Mouse (Mus musculus) intestine, postnatal 0 days (tissue): ENCODE results near the gene Dhrs7. TPM values are rescaled to one million over a fixed set of nuclear protein-coding genes. Genes with fewer than 3 reads are reported as not detected.

Experiments
- ATAC-seq: fragments of 200-750 bp; cut with Nextera tagmentation; 2 replicates; pipeline ENCODE4 v1.8.0; 2017; ENCODE audit warnings: mild to moderate bottlenecking, moderate TSS enrichment, moderate library complexity
- H3K27ac ChIP-seq: fragments of 300-500 bp; sonication (generic); 2 replicates; pipeline ENCODE4 v1.5.1; 2014; ENCODE audit warnings: mild to moderate bottlenecking, low read depth, low read length, moderate library complexity
- H3K27me3 ChIP-seq: fragments of 300-500 bp; sonication (generic); replicated peaks from 2 replicates; pipeline ENCODE4 v1.6.1; 2014; ENCODE audit warnings: low read length, mixed read lengths; ENCODE audit not compliant: control insufficient read depth, insufficient read depth
- H3K36me3 ChIP-seq: fragments of 300-500 bp; sonication (generic); 2 replicates; pipeline ENCODE4 v1.6.1; 2014; ENCODE audit warnings: mild to moderate bottlenecking, moderate library complexity; ENCODE audit not compliant: control insufficient read depth, insufficient read depth
- H3K4me1 ChIP-seq: fragments of 300-500 bp; sonication (generic); replicated peaks from 2 replicates; pipeline ENCODE4 v1.6.1; 2014; ENCODE audit warnings: antibody characterized with exemption, low read length, mixed read lengths; ENCODE audit not compliant: control insufficient read depth, insufficient read depth
- H3K4me2 ChIP-seq: fragments of 300-500 bp; sonication (generic); replicated peaks from 2 replicates; pipeline ENCODE4 v1.6.1; 2014; ENCODE audit warnings: low read depth, mild to moderate bottlenecking, moderate library complexity
- H3K4me3 ChIP-seq: fragments of 300-500 bp; sonication (generic); 2 replicates; pipeline ENCODE4 v1.5.1; 2014; ENCODE audit warnings: low read depth, low read length
- H3K9ac ChIP-seq: fragments of 300-500 bp; sonication (generic); 2 replicates; pipeline ENCODE4 v1.6.1; 2014; ENCODE audit warnings: mild to moderate bottlenecking, low read depth, low read length
- H3K9me3 ChIP-seq: fragments of 300-500 bp; sonication (generic); 2 replicates; pipeline ENCODE4 v1.6.1; 2016; ENCODE audit warnings: mixed run types; ENCODE audit not compliant: control insufficient read depth
- CTCF ChIP-seq: sonication (generic); IDR thresholded peaks from 2 replicates; pipeline ENCODE4 v1.5.1; 2016; ENCODE audit warnings: low read depth, mild to moderate bottlenecking, control low read depth, antibody characterized with exemption, moderate library complexity
- WGBS: fragments of 180-500 bp; shearing (Covaris S2); extraction: QIAGEN DNeasy Blood & Tissue Kit; methylation state at CpG from one replicate; pipeline ENCODE4 v1.1.7; 2014; 5-methylcytosine and 5-hydroxymethylcytosine counted together
- polyA plus RNA-seq: library from polyadenylated mRNA; unstranded; fragments of >200 nt; fragmentation: Nextera tagmentation; extraction: Ambion mirVana; gene quantifications from 2 replicates; pipeline ENCODE4 v1.2.1, GENCODE M21; 2015

The Dhrs7 gene
- polyA plus RNA-seq, 1 experiment from 2014 or later = 79.3 TPM

DNA sequence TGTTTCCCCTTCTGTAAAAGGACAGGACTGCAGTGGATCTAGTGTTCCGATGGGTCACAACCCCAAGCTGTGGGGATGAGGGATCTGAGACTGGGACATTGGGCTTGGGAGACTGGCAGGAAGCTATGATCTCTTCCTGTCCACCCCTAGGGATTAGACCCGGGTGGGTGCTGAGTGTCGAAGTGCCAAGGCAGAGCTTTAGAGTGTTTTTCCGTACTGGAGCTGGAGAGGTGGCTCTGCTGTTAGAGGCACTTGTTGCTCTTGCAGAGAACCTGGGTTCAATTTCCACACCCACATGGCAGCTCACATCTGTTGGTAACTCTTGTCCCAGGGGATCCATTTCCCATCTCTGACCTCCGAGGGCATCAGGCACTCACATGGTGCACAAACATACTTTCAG lies 1.3 kb upstream of the Dhrs7 start:
- H3K4me2 ChIP-seq = no peak overlapping the region
- no peak for ATAC-seq

GRCm38 (mm10) chr12:72664020-72664734 lies 532 bp downstream of the Dhrs7 start:
- peak; percentile 39 for ATAC-seq
- no peaks in the 10 kb centered on the region for H3K4me1 ChIP-seq
- H3K36me3 ChIP-seq = no peaks in the 10 kb centered on the region
- no peak for TF ChIP-seq CTCF
- no peaks in the 10 kb centered on the region for H3K27me3 ChIP-seq
- peak overlapping the region; percentile 55 for H3K4me3 ChIP-seq
- WGBS = under 1% methylated on average over 28 of the region's 28 CpGs
- H3K9ac ChIP-seq = peak overlapping the region; percentile 50
- no peaks in the 10 kb centered on the region for H3K9me3 ChIP-seq
- H3K4me2 ChIP-seq = peak overlapping the region; percentile 77
- H3K27ac ChIP-seq = peak overlapping the region; percentile 79

More for the DNA sequence above, 1.3 kb upstream of the Dhrs7 start:
- no peak for TF ChIP-seq CTCF
- Histone ChIP-seq H3K27ac (no peak overlapping the region), H3K9ac (no peak overlapping the region), H3K36me3 (no peaks in the 10 kb centered on the region), H3K4me3 (no peak overlapping the region), H3K4me1 (no peaks in the 10 kb centered on the region), H3K27me3 (no peaks in the 10 kb centered on the region), H3K9me3 (no peaks in the 10 kb centered on the region)
- WGBS = 84% methylated on average over 5 of the region's 5 CpGs

DNA sequence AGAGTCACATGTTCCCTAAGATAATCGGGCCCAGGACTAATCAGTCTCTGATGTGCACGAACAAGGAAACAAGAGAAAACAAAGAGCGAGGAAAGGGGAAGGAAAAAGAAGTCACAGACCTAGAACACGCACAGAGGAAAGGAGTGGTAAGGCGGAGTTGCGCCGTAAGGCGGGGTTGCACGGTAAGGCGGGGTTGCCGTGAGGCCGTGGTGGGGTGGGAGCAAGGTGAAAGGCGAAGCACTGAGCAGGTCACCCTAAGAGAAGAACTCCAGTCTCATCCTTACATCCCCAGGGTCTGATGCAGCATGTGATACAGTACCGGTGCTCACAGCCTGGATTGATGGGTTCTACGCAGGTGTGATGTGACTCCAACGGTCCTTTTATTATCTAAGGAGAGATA lies 8.9 kb downstream of the Dhrs7 start:
- H3K27ac ChIP-seq = no peak overlapping the region
- ATAC-seq = no peak
- no peak overlapping the region for H3K4me2 ChIP-seq

DNA sequence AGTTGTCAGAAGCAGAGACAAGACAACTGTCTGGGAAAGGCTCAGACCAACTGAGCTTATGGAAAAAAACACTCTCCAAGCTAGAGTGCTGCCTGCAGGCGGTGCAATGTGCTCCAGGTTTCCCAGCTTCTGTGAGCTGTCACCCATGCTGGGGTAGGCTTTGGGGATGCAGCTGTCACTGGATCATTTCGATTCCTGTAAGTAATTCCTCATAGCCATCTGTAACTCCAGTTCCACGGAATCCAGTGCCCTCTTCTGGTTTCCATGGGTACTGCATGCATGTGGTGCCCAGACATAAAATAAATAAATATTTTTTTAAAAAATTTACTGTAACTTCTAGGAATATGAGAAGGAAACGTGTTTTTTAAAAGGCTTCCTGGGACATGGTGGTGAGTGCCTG lies 10.0 kb downstream of the Dhrs7 start:
- H3K9ac ChIP-seq = no peak overlapping the region
- no peak for ATAC-seq
- TF ChIP-seq CTCF = peak; percentile 83
- H3K9me3 ChIP-seq = no peaks in the 10 kb centered on the region
- no peak overlapping the region for H3K4me2 ChIP-seq
- H3K4me3 ChIP-seq = no peak overlapping the region
- H3K27ac ChIP-seq = no peak overlapping the region
- H3K4me1 ChIP-seq = no peaks in the 10 kb centered on the region
- H3K27me3 ChIP-seq = no peaks in the 10 kb centered on the region
- H3K36me3 ChIP-seq = peaks cover 29% of the 10 kb centered on the region
- WGBS = 21% methylated on average over 4 of the region's 4 CpGs

More for the DNA sequence above, 8.9 kb downstream of the Dhrs7 start:
- no peak overlapping the region for H3K9ac ChIP-seq
- TF ChIP-seq CTCF = no peak
- H3K27me3 ChIP-seq = no peaks in the 10 kb centered on the region
- 94% methylated on average over 16 of the region's 16 CpGs for WGBS
- no peaks in the 10 kb centered on the region for H3K9me3 ChIP-seq
- H3K4me1 ChIP-seq = no peaks in the 10 kb centered on the region
- no peak overlapping the region for H3K4me3 ChIP-seq
- peaks cover 25% of the 10 kb centered on the region for H3K36me3 ChIP-seq

DNA sequence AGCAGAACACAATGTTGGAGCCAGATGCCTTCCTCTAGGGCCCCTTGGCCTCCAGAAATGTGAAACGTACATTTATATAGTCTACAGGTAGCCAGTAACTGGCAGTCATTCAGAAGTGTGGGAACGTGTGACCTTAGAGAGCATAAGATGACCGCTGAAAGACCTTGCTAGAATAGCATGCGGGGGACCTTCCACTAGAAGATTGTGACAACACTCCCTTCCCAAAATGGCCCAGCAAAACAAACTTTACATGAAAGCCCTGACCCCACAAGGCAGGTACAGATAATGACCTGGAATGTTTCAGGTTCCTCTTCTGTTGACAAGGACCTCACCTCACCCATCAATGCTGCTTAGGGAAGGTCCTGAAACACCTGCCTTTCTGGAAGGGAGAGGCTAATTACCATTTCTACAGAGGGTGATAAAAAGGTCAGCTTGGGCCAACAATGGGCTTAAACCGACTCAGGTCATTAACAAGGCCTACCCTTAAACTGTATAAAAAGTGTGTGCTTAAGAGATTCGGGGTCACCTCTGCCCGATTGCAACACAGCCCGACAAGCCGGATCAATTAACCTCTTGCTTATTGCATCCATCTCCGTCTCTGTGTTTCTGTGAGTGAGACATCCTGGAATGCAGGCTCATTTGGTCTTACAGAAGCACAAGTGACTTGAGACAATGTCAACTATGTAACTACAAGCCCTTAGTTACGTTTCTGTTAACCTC lies 14.9 kb downstream of the Dhrs7 start, which contains the start of gene Gm4756:
Gm4756 (minus strand) TSS at position 51 of the 720 bp plus-strand sequence.
- Histone ChIP-seq H3K9ac (no peak within 1 kb of the TSS), H3K4me2 (no peak within 1 kb of the TSS), H3K27ac (no peak within 1 kb of the TSS), H3K4me3 (no peak within 1 kb of the TSS), H3K9me3 (no peaks in the 10 kb centered on the region), H3K4me1 (no peaks in the 10 kb centered on the region), H3K36me3 (peaks cover 34% of the 10 kb centered on the region), H3K27me3 (no peaks in the 10 kb centered on the region)
- WGBS = 63% methylated on average over 11 of the region's 11 CpGs
- TF ChIP-seq CTCF = no peak
- no peak for ATAC-seq

GRCm38 (mm10) chr12:72648921-72649320 lies 15.8 kb downstream of the Dhrs7 start:
- Histone ChIP-seq H3K4me3 (no peak overlapping the region), H3K36me3 (peaks cover 34% of the 10 kb centered on the region), H3K27ac (no peak overlapping the region), H3K27me3 (no peaks in the 10 kb centered on the region), H3K4me2 (no peak overlapping the region), H3K9ac (no peak overlapping the region), H3K4me1 (no peaks in the 10 kb centered on the region), H3K9me3 (no peaks in the 10 kb centered on the region)
- no peak for TF ChIP-seq CTCF
- WGBS = 96% methylated on average over 14 of the region's 14 CpGs
- ATAC-seq = no peak
